Mouse (Mus musculus) midbrain, embryonic 14.5 days (tissue): ENCODE measurements at regions not wholly inside any gene's neighbourhood (a gene's known extent, or its start where the extent isn't known, plus 50 kb on each side); places are given as distances from the start of the nearest gene placed in this dataset.

ENCODE experiments used
- ATAC-seq: fragments of 200-750 bp; cut with Nextera tagmentation; 2 replicates; pipeline ENCODE4 v1.8.0; 2017; ENCODE audit warnings: moderate number of reproducible peaks, moderate library complexity; ENCODE audit not compliant: low FRiP score, low TSS enrichment
- DNase-seq: peaks from one replicate; pipeline ENCODE4 v3.0.0-alpha.2; 2015
- H3K27ac ChIP-seq: fragments of 300-500 bp; sonication (generic); replicated peaks from 2 replicates; pipeline ENCODE4 v1.5.1; 2014; ENCODE audit warnings: mild to moderate bottlenecking, low read depth, low read length, moderate library complexity
- H3K27me3 ChIP-seq: fragments of 300-500 bp; sonication (generic); 2 replicates; pipeline ENCODE4 v1.6.1; 2014; ENCODE audit warnings: low read length, control low read depth, mixed read lengths; ENCODE audit not compliant: control insufficient read depth, insufficient read depth
- H3K36me3 ChIP-seq: fragments of 300-500 bp; sonication (generic); 2 replicates; pipeline ENCODE4 v1.6.1; 2014; ENCODE audit warnings: low read length, control low read depth; ENCODE audit not compliant: control insufficient read depth, insufficient read depth
- H3K4me1 ChIP-seq: fragments of 300-500 bp; sonication (generic); 2 replicates; pipeline ENCODE4 v1.6.1; 2014; ENCODE audit warnings: mild to moderate bottlenecking, antibody characterized with exemption, low read length, control low read depth; ENCODE audit not compliant: control insufficient read depth, insufficient read depth
- H3K4me2 ChIP-seq: fragments of 300-500 bp; sonication (generic); 2 replicates; pipeline ENCODE4 v1.6.1; 2014; ENCODE audit warnings: mild to moderate bottlenecking, low read length, moderate library complexity
- H3K4me3 ChIP-seq: fragments of 300-500 bp; sonication (generic); replicated peaks from 2 replicates; pipeline ENCODE4 v1.5.1; 2014; ENCODE audit warnings: low read depth, low read length
- H3K9ac ChIP-seq: fragments of 300-500 bp; sonication (generic); replicated peaks from 2 replicates; pipeline ENCODE4 v1.6.1; 2014; ENCODE audit warnings: mild to moderate bottlenecking, low read length, moderate library complexity
- H3K9me3 ChIP-seq: fragments of 300-500 bp; sonication (generic); 2 replicates; pipeline ENCODE4 v1.6.1; 2016; ENCODE audit warnings: low read length, control low read depth, mixed read lengths; ENCODE audit not compliant: control insufficient read depth
- WGBS: fragments of 180-500 bp; shearing (Covaris S2); extraction: QIAGEN DNeasy Blood & Tissue Kit; methylation state at CpG from one replicate; pipeline ENCODE4 v1.1.7; 2014; 5-methylcytosine and 5-hydroxymethylcytosine counted together

GRCm38 (mm10) chr16:95127616-95128015, 129.7 kb upstream of the Kcnj15 start:
- no peaks in the 10 kb centered on the region for H3K36me3 ChIP-seq
- no peaks in the 10 kb centered on the region for H3K9me3 ChIP-seq
- ATAC-seq (no peak), DNase-seq (no peak)
- H3K4me1 ChIP-seq = peaks cover 9% of the 10 kb centered on the region; the same call in 1 of the 2 replicates
- H3K27me3 ChIP-seq = no peaks in the 10 kb centered on the region
- no peak overlapping the region for H3K4me2 ChIP-seq
- H3K4me3 ChIP-seq = no peak overlapping the region
- no peak overlapping the region for H3K9ac ChIP-seq
- 77% methylated on average over 8 of the region's 8 CpGs for whole genome bisulfite sequencing
- H3K27ac ChIP-seq = no peak overlapping the region

GRCm38 (mm10) chr16:95131815-95132214, 125.5 kb upstream of the Kcnj15 start:
- H3K9me3 ChIP-seq = no peaks in the 10 kb centered on the region
- H3K36me3 ChIP-seq = no peaks in the 10 kb centered on the region
- DNase-seq (peak; percentile 49), ATAC-seq (no peak)
- peak overlapping the region; percentile 5 for H3K27ac ChIP-seq
- no peak overlapping the region for H3K4me3 ChIP-seq
- H3K4me1 ChIP-seq = peaks cover 9% of the 10 kb centered on the region; the same call in 1 of the 2 replicates
- 22% methylated on average over 5 of the region's 5 CpGs for WGBS
- no peaks in the 10 kb centered on the region for H3K27me3 ChIP-seq
- no peak overlapping the region for H3K4me2 ChIP-seq
- H3K9ac ChIP-seq = no peak overlapping the region

DNA sequence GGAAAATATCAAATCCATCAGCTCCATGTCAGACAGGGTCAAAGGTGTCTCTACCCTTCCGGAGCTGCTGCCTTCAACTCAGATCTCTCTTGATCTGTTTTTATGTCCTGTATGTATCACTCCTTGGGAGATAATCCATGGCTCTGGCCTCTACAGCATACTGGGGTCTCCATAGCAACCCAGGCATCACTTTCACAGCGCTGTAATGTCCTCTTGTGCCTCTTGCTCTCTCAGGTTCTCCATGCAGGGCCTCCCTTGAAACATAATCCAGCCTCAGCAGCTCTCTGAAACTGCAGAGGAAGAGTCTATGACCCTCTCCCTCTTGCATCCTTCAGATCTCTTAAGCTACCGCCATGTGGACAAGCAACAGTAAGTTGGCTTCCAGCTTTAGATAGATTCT, 118.5 kb upstream of the Kcnj15 start:
- no peak overlapping the region for H3K4me2 ChIP-seq
- no peaks in the 10 kb centered on the region for H3K27me3 ChIP-seq
- no peak overlapping the region for H3K9ac ChIP-seq
- DNase-seq = peak; percentile 39
- H3K4me1 ChIP-seq = peaks cover 11% of the 10 kb centered on the region
- WGBS = 59% methylated on average over 3 of the region's 3 CpGs
- no peaks in the 10 kb centered on the region for H3K36me3 ChIP-seq
- ATAC-seq = no peak
- no peaks in the 10 kb centered on the region for H3K9me3 ChIP-seq
- H3K27ac ChIP-seq = no peak overlapping the region
- H3K4me3 ChIP-seq = no peak overlapping the region

- Histone ChIP-seq H3K36me3 (no peaks in the 10 kb centered on the region), H3K9ac (no peak overlapping the region), H3K4me2 (no peak overlapping the region), H3K4me1 (peaks cover 11% of the 10 kb centered on the region), H3K27me3 (no peaks in the 10 kb centered on the region), H3K9me3 (no peaks in the 10 kb centered on the region), H3K27ac (peak overlapping the region; percentile 61), H3K4me3 (no peak overlapping the region)
- ATAC-seq (no peak), DNase-seq (peak; percentile 62)
- 59% methylated on average over 8 of the region's 8 CpGs for WGBS
Measured at GRCm38 (mm10) chr16:95141510-95142394, 115.6 kb upstream of the Kcnj15 start.

- Histone ChIP-seq H3K4me3 (no peak overlapping the region), H3K27me3 (no peaks in the 10 kb centered on the region), H3K27ac (no peak overlapping the region), H3K9me3 (no peaks in the 10 kb centered on the region), H3K9ac (no peak overlapping the region), H3K4me2 (no peak overlapping the region), H3K36me3 (no peaks in the 10 kb centered on the region), H3K4me1 (no peaks in the 10 kb centered on the region)
- ATAC-seq = no peak
- 70% methylated on average over 8 of the region's 8 CpGs for WGBS
- no peak for DNase-seq
Measured at GRCm38 (mm10) chr16:95150499-95150898, 106.9 kb upstream of the Kcnj15 start.

- Histone ChIP-seq H3K4me2 (no peak overlapping the region), H3K9ac (no peak overlapping the region), H3K27ac (no peak overlapping the region), H3K4me1 (no peaks in the 10 kb centered on the region), H3K36me3 (no peaks in the 10 kb centered on the region), H3K27me3 (no peaks in the 10 kb centered on the region), H3K9me3 (no peaks in the 10 kb centered on the region), H3K4me3 (no peak overlapping the region)
- 85% methylated on average over 3 of the region's 3 CpGs for WGBS
- ATAC-seq (no peak), DNase-seq (no peak)
Measured at GRCm38 (mm10) chr16:95151499-95151898, 105.9 kb upstream of the Kcnj15 start.

GRCm38 (mm10) chr16:95151914-95152313, 105.4 kb upstream of the Kcnj15 start:
- no peaks in the 10 kb centered on the region for H3K4me1 ChIP-seq
- no peaks in the 10 kb centered on the region for H3K36me3 ChIP-seq
- no peak overlapping the region for H3K4me2 ChIP-seq
- H3K9ac ChIP-seq = no peak overlapping the region
- no peak overlapping the region for H3K4me3 ChIP-seq
- no peak overlapping the region for H3K27ac ChIP-seq
- H3K27me3 ChIP-seq = no peaks in the 10 kb centered on the region
- no peaks in the 10 kb centered on the region for H3K9me3 ChIP-seq
- DNase-seq (no peak), ATAC-seq (no peak)
- whole genome bisulfite sequencing = 92% methylated on average over 6 of the region's 6 CpGs

DNA sequence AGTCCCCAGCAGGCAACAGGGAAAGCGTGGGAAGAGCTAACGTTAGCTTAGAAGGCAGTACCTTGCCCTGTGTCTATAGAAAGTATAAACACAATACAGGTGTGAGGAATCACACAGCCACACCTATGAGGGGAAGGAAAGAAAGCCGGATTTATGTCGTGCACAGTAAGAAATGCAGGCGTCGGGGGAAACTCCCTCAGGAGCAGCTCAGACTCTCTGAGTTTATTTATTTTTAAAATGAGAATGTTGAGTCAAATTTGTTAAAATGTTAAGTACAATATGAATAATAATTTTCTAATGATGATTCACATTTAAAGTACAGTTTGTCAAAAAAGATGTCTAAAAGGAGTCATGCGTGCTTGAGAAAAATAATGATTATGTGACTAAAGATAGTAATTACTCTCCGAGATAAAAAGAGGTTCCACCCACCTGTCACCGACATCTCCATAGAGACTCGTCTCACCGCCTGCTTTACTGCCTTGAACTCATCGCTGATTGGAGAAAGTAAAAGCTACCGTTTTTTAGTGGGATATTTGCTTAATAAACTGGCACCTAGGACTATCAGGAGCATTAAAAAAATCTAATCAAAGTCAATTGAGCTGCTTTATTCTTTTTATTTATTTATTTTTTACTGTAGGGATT, 104.5 kb upstream of the Kcnj15 start:
- H3K4me1 ChIP-seq = no peaks in the 10 kb centered on the region
- H3K36me3 ChIP-seq = no peaks in the 10 kb centered on the region
- no peaks in the 10 kb centered on the region for H3K9me3 ChIP-seq
- no peak overlapping the region for H3K4me3 ChIP-seq
- no peak overlapping the region for H3K27ac ChIP-seq
- no peaks in the 10 kb centered on the region for H3K27me3 ChIP-seq
- H3K9ac ChIP-seq = no peak overlapping the region
- WGBS = 74% methylated on average over 13 of the region's 13 CpGs
- ATAC-seq (no peak), DNase-seq (no peak)
- H3K4me2 ChIP-seq = no peak overlapping the region

DNA sequence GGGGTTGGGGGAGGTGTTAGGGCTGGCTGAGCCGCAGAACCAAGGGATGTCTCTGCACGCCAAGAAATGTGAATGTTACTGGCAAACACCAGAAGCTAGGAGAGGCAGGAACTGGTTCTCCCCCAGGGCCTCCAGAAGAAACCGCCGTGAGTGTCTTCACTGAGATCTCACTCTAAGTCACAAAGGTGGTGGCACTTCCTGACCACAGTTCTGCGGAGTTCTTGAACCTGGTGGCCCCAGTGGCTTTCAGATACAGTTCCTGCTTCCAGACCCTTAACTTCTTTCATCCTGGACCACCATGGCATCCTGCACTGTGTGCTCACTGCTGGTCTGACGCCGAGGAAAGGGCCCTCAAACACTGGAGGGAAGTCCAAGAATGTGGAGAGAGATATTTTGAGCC, 89.0 kb upstream of the Kcnj15 start:
- Histone ChIP-seq H3K27ac (no peak overlapping the region), H3K9ac (no peak overlapping the region), H3K9me3 (no peaks in the 10 kb centered on the region), H3K36me3 (no peaks in the 10 kb centered on the region), H3K4me3 (no peak overlapping the region), H3K4me2 (no peak overlapping the region), H3K27me3 (no peaks in the 10 kb centered on the region), H3K4me1 (no peaks in the 10 kb centered on the region)
- DNase-seq = no peak
- no peak for ATAC-seq
- WGBS = 90% methylated on average over 7 of the region's 7 CpGs
